Mouse (Mus musculus) brown adipose tissue, adult 24 weeks (tissue): ENCODE measurements around the gene Chrnb2. TPM values are rescaled to one million over a fixed set of nuclear protein-coding genes. Genes with fewer than 3 reads are reported as not detected.

ENCODE experiments used
- H3K27ac ChIP-seq: fragments of 200-500 bp; replicated peaks from 2 replicates; pipeline ENCODE4 v1.5.1; 2012; ENCODE audit warnings: low read depth, mild to moderate bottlenecking, low read length
- H3K4me1 ChIP-seq: fragments of 200-500 bp; 2 replicates; pipeline ENCODE4 v1.6.1; 2012; ENCODE audit warnings: low read length, mixed read lengths; ENCODE audit not compliant: control insufficient read depth, insufficient read depth, insufficient read length
- H3K4me3 ChIP-seq: fragments of 200-500 bp; 2 replicates; pipeline ENCODE4 v1.5.1; 2012; ENCODE audit warnings: low read depth, mild to moderate bottlenecking, low read length, moderate library complexity; ENCODE audit not compliant: insufficient read depth
- polyA plus RNA-seq: library from polyadenylated mRNA; stranded (reverse); fragments of >200 nt; gene quantifications from 2 replicates; pipeline ENCODE4 v1.2.4, GENCODE M21; 2012; ENCODE audit not compliant: missing spikeins, insufficient read depth, insufficient read length

The Chrnb2 gene
- polyA plus RNA-seq, 1 experiment = 1.3 TPM

- Histone ChIP-seq H3K4me1 (no peaks in the 10 kb centered on the region; the same call in 1 of the 2 replicates), H3K4me3 (no peak overlapping the region), H3K27ac (peak overlapping the region; percentile 62)
Observed at GRCm38 (mm10) chr3:89795746-89796145, 31.3 kb upstream of the Chrnb2 start.

GRCm38 (mm10) chr3:89794616-89795015 is 30.2 kb upstream of the Chrnb2 start:
- no peaks in the 10 kb centered on the region; the same call in 1 of the 2 replicates for H3K4me1 ChIP-seq
- H3K27ac ChIP-seq = no peak overlapping the region
- H3K4me3 ChIP-seq = no peak overlapping the region

- no peaks in the 10 kb centered on the region; the same call in 1 of the 2 replicates for H3K4me1 ChIP-seq
Observed at GRCm38 (mm10) chr3:89788680-89789352, 24.4 kb upstream of the Chrnb2 start.

GRCm38 (mm10) chr3:89786275-89786674 is 21.8 kb upstream of the Chrnb2 start:
- Histone ChIP-seq H3K4me1 (no peaks in the 10 kb centered on the region; the same call in 1 of the 2 replicates), H3K27ac (no peak overlapping the region), H3K4me3 (no peak overlapping the region)

More at GRCm38 (mm10) chr3:89788680-89789352, 24.4 kb upstream of the Chrnb2 start:
- Histone ChIP-seq H3K4me3 (no peak overlapping the region), H3K27ac (no peak overlapping the region)

- Histone ChIP-seq H3K4me1 (no peaks in the 10 kb centered on the region; the same call in 1 of the 2 replicates), H3K4me3 (no peak overlapping the region), H3K27ac (peak overlapping the region; percentile 25)
Observed at GRCm38 (mm10) chr3:89784991-89785753, 20.7 kb upstream of the Chrnb2 start.

- Histone ChIP-seq H3K27ac (no peak overlapping the region), H3K4me1 (no peaks in the 10 kb centered on the region; the same call in 1 of the 2 replicates), H3K4me3 (no peak overlapping the region)
Observed at GRCm38 (mm10) chr3:89781640-89782039, 17.2 kb upstream of the Chrnb2 start.

- Histone ChIP-seq H3K4me1 (peaks cover 3% of the 10 kb centered on the region), H3K4me3 (no peak overlapping the region), H3K27ac (no peak overlapping the region)
Observed at GRCm38 (mm10) chr3:89780102-89780501, 15.7 kb upstream of the Chrnb2 start.

- H3K4me1 ChIP-seq = peaks cover 11% of the 10 kb centered on the region
- no peak overlapping the region for H3K27ac ChIP-seq
- no peak overlapping the region for H3K4me3 ChIP-seq
Observed at GRCm38 (mm10) chr3:89776001-89776400, 11.6 kb upstream of the Chrnb2 start.

GRCm38 (mm10) chr3:89774236-89774960 is 10.0 kb upstream of the Chrnb2 start:
- Histone ChIP-seq H3K27ac (peak overlapping the region; percentile 50; the same call in 1 of the 2 replicates), H3K4me3 (peak overlapping the region; percentile 81), H3K4me1 (peaks cover 11% of the 10 kb centered on the region)

GRCm38 (mm10) chr3:89773740-89774211 is 9.3 kb upstream of the Chrnb2 start:
- H3K4me1 ChIP-seq = peaks cover 11% of the 10 kb centered on the region
- peak overlapping the region; percentile 50; the same call in 1 of the 2 replicates for H3K27ac ChIP-seq
- peak overlapping the region; percentile 81 for H3K4me3 ChIP-seq

- H3K4me1 ChIP-seq = peaks cover 11% of the 10 kb centered on the region
- peak within 1 kb of the TSS; percentile 69 for H3K27ac ChIP-seq
- peak within 1 kb of the TSS; percentile 81 for H3K4me3 ChIP-seq
Observed at GRCm38 (mm10) chr3:89772968-89773709, 8.7 kb upstream of the Chrnb2 start, which contains the start of gene Ube2q1. Gene Ube2q1, plus strand, starts transcription at chr3:89773616.

GRCm38 (mm10) chr3:89772588-89772967 is 8.1 kb upstream of the Chrnb2 start:
- H3K4me1 ChIP-seq = peaks cover 11% of the 10 kb centered on the region
- H3K27ac ChIP-seq = peak overlapping the region; percentile 69
- peak overlapping the region; percentile 72 for H3K4me3 ChIP-seq

GRCm38 (mm10) chr3:89770425-89771002 is 6.1 kb upstream of the Chrnb2 start:
- H3K27ac ChIP-seq = no peak overlapping the region
- peaks cover 11% of the 10 kb centered on the region for H3K4me1 ChIP-seq
- no peak overlapping the region for H3K4me3 ChIP-seq

- peaks cover 3% of the 10 kb centered on the region; the same call in 1 of the 2 replicates for H3K4me1 ChIP-seq
- no peak overlapping the region for H3K27ac ChIP-seq
- H3K4me3 ChIP-seq = no peak overlapping the region
Observed at GRCm38 (mm10) chr3:89769584-89769983, 5.2 kb upstream of the Chrnb2 start.
